Mouse (Mus musculus) E14TG2a.4 (cell line): ENCODE results near the gene Cort.

ENCODE experiments used
- H3K27me3 ChIP-seq: 2 replicates; pipeline ENCODE4 v1.6.1; 2014; ENCODE audit warnings: low read length, control low read depth; ENCODE audit not compliant: insufficient read depth
- H3K36me3 ChIP-seq: 2 replicates; pipeline ENCODE4 v1.6.1; 2014; ENCODE audit warnings: low read length, control low read depth; ENCODE audit not compliant: insufficient read depth
- H3K4me1 ChIP-seq: replicated peaks from 2 replicates; pipeline ENCODE4 v1.6.1; 2014; ENCODE audit warnings: low read depth, low read length, control low read depth
- H3K4me3 ChIP-seq: replicated peaks from 2 replicates; pipeline ENCODE4 v1.5.1; 2014; ENCODE audit warnings: mild to moderate bottlenecking, low read length
- H3K9me3 ChIP-seq: 2 replicates; pipeline ENCODE4 v1.6.1; 2014; ENCODE audit warnings: low read length, control low read depth
- CTCF ChIP-seq: conservative IDR thresholded peaks from 2 replicates; pipeline ENCODE4 v1.5.1; 2014; ENCODE audit warnings: low read length
- NANOG ChIP-seq: IDR thresholded peaks from 2 replicates; pipeline ENCODE4 v1.6.1; 2014; ENCODE audit warnings: borderline replicate concordance, low read length, mixed read lengths
- POU5F1 ChIP-seq: IDR thresholded peaks from 2 replicates; pipeline ENCODE4 v1.6.1; 2014; ENCODE audit warnings: low read length, borderline replicate concordance

The Cort gene

DNA sequence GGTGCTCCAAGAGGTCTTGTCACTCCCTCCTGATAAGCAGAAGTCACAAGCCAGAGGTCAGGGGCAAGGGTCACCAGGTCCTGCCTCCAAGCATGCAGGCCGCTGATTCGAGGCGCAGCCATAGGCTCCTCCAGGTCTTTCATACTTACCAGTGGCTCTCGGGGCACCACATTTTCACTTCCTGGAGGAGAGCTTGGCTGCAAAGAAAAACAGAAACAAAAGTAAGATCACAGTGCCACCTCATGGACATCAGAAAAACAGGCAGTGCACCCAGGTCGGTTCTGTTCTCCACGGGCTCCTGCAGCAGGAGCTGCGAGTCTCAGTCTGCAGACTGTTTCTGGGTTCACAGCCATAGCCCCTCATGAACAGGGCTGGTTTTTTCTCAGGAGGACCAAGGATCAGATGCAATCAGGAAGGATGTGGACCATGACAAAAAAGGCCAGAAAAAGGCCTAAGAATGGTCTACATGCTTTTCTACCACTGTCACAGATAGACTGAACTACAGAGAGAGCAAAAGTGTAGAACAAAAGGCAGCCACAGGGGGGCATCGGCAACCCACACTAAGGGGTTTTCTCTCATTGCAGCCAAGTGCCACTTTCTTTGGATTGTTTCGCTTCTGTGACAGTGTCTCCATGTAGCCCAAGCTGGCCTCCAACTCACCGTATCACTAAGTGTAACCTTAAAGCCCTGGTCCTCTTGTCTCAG lies 50.5 kb downstream of the Cort start:
- H3K27me3 ChIP-seq = no peaks in the 10 kb centered on the region
- peak; percentile 49 for TF ChIP-seq CTCF
- TF ChIP-seq NANOG = no peak
- no peak overlapping the region for H3K4me3 ChIP-seq
- peaks cover 78% of the 10 kb centered on the region for H3K4me1 ChIP-seq
- H3K9me3 ChIP-seq = no peaks in the 10 kb centered on the region
- H3K36me3 ChIP-seq = peaks cover 35% of the 10 kb centered on the region

GRCm38 (mm10) chr4:149075073-149075472 lies 51.5 kb downstream of the Cort start:
- Histone ChIP-seq H3K9me3 (no peaks in the 10 kb centered on the region), H3K4me3 (no peak overlapping the region), H3K4me1 (peaks cover 87% of the 10 kb centered on the region), H3K36me3 (peaks cover 39% of the 10 kb centered on the region), H3K27me3 (no peaks in the 10 kb centered on the region)
- TF ChIP-seq CTCF (no peak), POU5F1 (no peak), NANOG (no peak)
